Mouse (Mus musculus): ENCODE results near the gene P4ha2. TPM values are rescaled to one million over a fixed set of nuclear protein-coding genes. Genes with fewer than 3 reads are reported as not detected.

P4ha2 gene
- polyA plus RNA-seq, 1 experiment: 23.4 TPM

- Histone ChIP-seq H3K27ac (ENCODE audit: insufficient read depth, low read depth, low read length) (peak within 1 kb of the TSS; percentile 7; the same call in 1 of the 2 replicates), H3K27me3 (replicated peaks; ENCODE audit: control insufficient read depth, insufficient read depth, low read length) (no peaks in the 10 kb centered on the region), H3K36me3 (ENCODE audit: control insufficient read depth, insufficient read depth, low read length) (no peaks in the 10 kb centered on the region), H3K4me3 (ENCODE audit: insufficient read depth, low read depth, low read length) (peak within 1 kb of the TSS; percentile 44; the same call in 1 of the 2 replicates), H3K4me1 (ENCODE audit: control insufficient read depth, insufficient read depth, low read length) (no peaks in the 10 kb centered on the region)
- WGBS: 6% methylated on average over 60 of the region's 61 CpGs
- TF ChIP-seq POLR2A (IDR thresholded peaks at IDR 0.05; ENCODE audit: low read depth, low read length) (no peak), CTCF (conservative IDR thresholded peaks at IDR 0.05; ENCODE audit: insufficient read depth, insufficient read length, low read depth, low read length) (no peak)
- DNase-seq: peak; percentile 33
Observed at GRCm38 (mm10) chr11:54068520-54069371, 31.1 kb upstream of the P4ha2 start, which contains the start of gene Pdlim4. TSS of gene Pdlim4 (minus strand) at chr11:54069014.

GRCm38 (mm10) chr11:54071726-54072445 lies 28.0 kb upstream of the P4ha2 start:
- 83% methylated on average over 5 of the region's 5 CpGs for WGBS
- H3K27ac ChIP-seq (ENCODE audit: insufficient read depth, low read depth, low read length): no peak overlapping the region
- DNase-seq: no peak

GRCm38 (mm10) chr11:54073291-54073690 lies 26.6 kb upstream of the P4ha2 start:
- Histone ChIP-seq H3K4me3 (ENCODE audit: insufficient read depth, low read depth, low read length) (no peak overlapping the region), H3K27me3 (replicated peaks; ENCODE audit: control insufficient read depth, insufficient read depth, low read length) (no peaks in the 10 kb centered on the region), H3K27ac (ENCODE audit: insufficient read depth, low read depth, low read length) (no peak overlapping the region), H3K36me3 (ENCODE audit: control insufficient read depth, insufficient read depth, low read length) (no peaks in the 10 kb centered on the region), H3K4me1 (ENCODE audit: control insufficient read depth, insufficient read depth, low read length) (no peaks in the 10 kb centered on the region)
- TF ChIP-seq POLR2A (IDR thresholded peaks at IDR 0.05; ENCODE audit: low read depth, low read length) (no peak), CTCF (conservative IDR thresholded peaks at IDR 0.05; ENCODE audit: insufficient read depth, insufficient read length, low read depth, low read length) (no peak)
- DNase-seq: no peak
- WGBS: 73% methylated on average over 4 of the region's 4 CpGs

More at GRCm38 (mm10) chr11:54071726-54072445, 28.0 kb upstream of the P4ha2 start:
- H3K4me3 ChIP-seq (ENCODE audit: insufficient read depth, low read depth, low read length): no peak overlapping the region
- H3K36me3 ChIP-seq (ENCODE audit: control insufficient read depth, insufficient read depth, low read length): no peaks in the 10 kb centered on the region
- no peaks in the 10 kb centered on the region for H3K27me3 ChIP-seq (replicated peaks; ENCODE audit: control insufficient read depth, insufficient read depth, low read length)
- H3K4me1 ChIP-seq (ENCODE audit: control insufficient read depth, insufficient read depth, low read length): no peaks in the 10 kb centered on the region
- TF ChIP-seq CTCF (conservative IDR thresholded peaks at IDR 0.05; ENCODE audit: insufficient read depth, insufficient read length, low read depth, low read length): no peak
- no peak for TF ChIP-seq POLR2A (IDR thresholded peaks at IDR 0.05; ENCODE audit: low read depth, low read length)

- H3K27ac ChIP-seq (ENCODE audit: insufficient read depth, low read depth, low read length): no peak overlapping the region
- no peaks in the 10 kb centered on the region for H3K4me1 ChIP-seq (ENCODE audit: control insufficient read depth, insufficient read depth, low read length)
- no peak overlapping the region for H3K4me3 ChIP-seq (ENCODE audit: insufficient read depth, low read depth, low read length)
- TF ChIP-seq CTCF (conservative IDR thresholded peaks at IDR 0.05; ENCODE audit: insufficient read depth, insufficient read length, low read depth, low read length) (no peak), POLR2A (IDR thresholded peaks at IDR 0.05; ENCODE audit: low read depth, low read length) (no peak)
- H3K36me3 ChIP-seq (ENCODE audit: control insufficient read depth, insufficient read depth, low read length): no peaks in the 10 kb centered on the region
- WGBS: 64% methylated on average over 6 of the region's 6 CpGs
- no peak for DNase-seq
- H3K27me3 ChIP-seq (replicated peaks; ENCODE audit: control insufficient read depth, insufficient read depth, low read length): no peaks in the 10 kb centered on the region
Observed at GRCm38 (mm10) chr11:54075353-54075752, 24.5 kb upstream of the P4ha2 start.

- no peak overlapping the region for H3K4me3 ChIP-seq (ENCODE audit: insufficient read depth, low read depth, low read length)
- no peaks in the 10 kb centered on the region for H3K4me1 ChIP-seq (ENCODE audit: control insufficient read depth, insufficient read depth, low read length)
- TF ChIP-seq CTCF (conservative IDR thresholded peaks at IDR 0.05; ENCODE audit: insufficient read depth, insufficient read length, low read depth, low read length): no peak
- no peak for TF ChIP-seq POLR2A (IDR thresholded peaks at IDR 0.05; ENCODE audit: low read depth, low read length)
- no peaks in the 10 kb centered on the region for H3K36me3 ChIP-seq (ENCODE audit: control insufficient read depth, insufficient read depth, low read length)
- WGBS: 97% methylated on average over 1 of the region's 1 CpGs
- H3K27ac ChIP-seq (ENCODE audit: insufficient read depth, low read depth, low read length): no peak overlapping the region
- H3K27me3 ChIP-seq (replicated peaks; ENCODE audit: control insufficient read depth, insufficient read depth, low read length): no peaks in the 10 kb centered on the region
- DNase-seq: no peak
Observed at GRCm38 (mm10) chr11:54076101-54076500, 23.8 kb upstream of the P4ha2 start.

- 46% methylated on average over 7 of the region's 7 CpGs for WGBS
Observed at GRCm38 (mm10) chr11:54080435-54080834, 19.5 kb upstream of the P4ha2 start.

GRCm38 (mm10) chr11:54082725-54083124 lies 17.2 kb upstream of the P4ha2 start:
- no peaks in the 10 kb centered on the region for H3K36me3 ChIP-seq (ENCODE audit: control insufficient read depth, insufficient read depth, low read length)
- H3K27ac ChIP-seq (ENCODE audit: insufficient read depth, low read depth, low read length): no peak overlapping the region
- H3K4me3 ChIP-seq (ENCODE audit: insufficient read depth, low read depth, low read length): no peak overlapping the region
- no peaks in the 10 kb centered on the region for H3K27me3 ChIP-seq (replicated peaks; ENCODE audit: control insufficient read depth, insufficient read depth, low read length)
- DNase-seq: no peak
- 95% methylated on average over 5 of the region's 5 CpGs for WGBS
- no peak for TF ChIP-seq CTCF (conservative IDR thresholded peaks at IDR 0.05; ENCODE audit: insufficient read depth, insufficient read length, low read depth, low read length)
- TF ChIP-seq POLR2A (IDR thresholded peaks at IDR 0.05; ENCODE audit: low read depth, low read length): no peak
- H3K4me1 ChIP-seq (ENCODE audit: control insufficient read depth, insufficient read depth, low read length): no peaks in the 10 kb centered on the region

More at GRCm38 (mm10) chr11:54080435-54080834, 19.5 kb upstream of the P4ha2 start:
- Histone ChIP-seq H3K36me3 (ENCODE audit: control insufficient read depth, insufficient read depth, low read length) (no peaks in the 10 kb centered on the region), H3K4me3 (ENCODE audit: insufficient read depth, low read depth, low read length) (no peak overlapping the region), H3K27ac (ENCODE audit: insufficient read depth, low read depth, low read length) (no peak overlapping the region), H3K27me3 (replicated peaks; ENCODE audit: control insufficient read depth, insufficient read depth, low read length) (no peaks in the 10 kb centered on the region), H3K4me1 (ENCODE audit: control insufficient read depth, insufficient read depth, low read length) (no peaks in the 10 kb centered on the region)
- DNase-seq: no peak
- TF ChIP-seq POLR2A (IDR thresholded peaks at IDR 0.05; ENCODE audit: low read depth, low read length) (no peak), CTCF (conservative IDR thresholded peaks at IDR 0.05; ENCODE audit: insufficient read depth, insufficient read length, low read depth, low read length) (no peak)
